Mouse (Mus musculus): ENCODE data around the gene Fhad1. TPM values are rescaled to one million over a fixed set of nuclear protein-coding genes. Genes with fewer than 3 reads are reported as not detected.

Gene Fhad1
- polyA plus RNA-seq, 1 experiment from 2014 or later = 6.5 TPM

Other genes with a start within 250 kb of the Fhad1 start
- 5.9 and 6.7 TPM in 2 replicates for gene Dnajc16, start 224.2 kb downstream of the Fhad1 start, polyA plus RNA-seq (2015; fragmentation: Nextera tagmentation; extraction: Ambion mirVana)
- gene Casp9, start 221.5 kb downstream of the Fhad1 start, polyA plus RNA-seq (2015; fragmentation: Nextera tagmentation; extraction: Ambion mirVana) = 22.2 and 23.5 TPM in 2 replicates
- not detected in 2 replicates for gene Cela2a, start 188.9 kb downstream of the Fhad1 start, polyA plus RNA-seq (2015; fragmentation: Nextera tagmentation; extraction: Ambion mirVana)
- not detected in 2 replicates for gene Ctrc, start 168.7 kb downstream of the Fhad1 start, polyA plus RNA-seq (2015; fragmentation: Nextera tagmentation; extraction: Ambion mirVana)
- 77.6 and 78.6 TPM in 2 replicates for gene Efhd2, start 140.2 kb downstream of the Fhad1 start, polyA plus RNA-seq (2015; fragmentation: Nextera tagmentation; extraction: Ambion mirVana)
- 8.2 and 8.6 TPM in 2 replicates for gene Tmem51, start 69.2 kb upstream of the Fhad1 start, polyA plus RNA-seq (2015; fragmentation: Nextera tagmentation; extraction: Ambion mirVana)
- gene Kazn, start 224.3 kb upstream of the Fhad1 start, polyA plus RNA-seq (2015; fragmentation: Nextera tagmentation; extraction: Ambion mirVana) = 26.4 and 27.1 TPM in 2 replicates

Measured in hindbrain, embryonic 16.5 days (tissue).